Mouse (Mus musculus) right cerebral cortex, postnatal 14 days (tissue): ENCODE data around the gene Rapgef3.

Experiments
- DNase-seq: peaks from one replicate; pipeline ENCODE4 v3.0.0; 2022

The Rapgef3 gene

DNA sequence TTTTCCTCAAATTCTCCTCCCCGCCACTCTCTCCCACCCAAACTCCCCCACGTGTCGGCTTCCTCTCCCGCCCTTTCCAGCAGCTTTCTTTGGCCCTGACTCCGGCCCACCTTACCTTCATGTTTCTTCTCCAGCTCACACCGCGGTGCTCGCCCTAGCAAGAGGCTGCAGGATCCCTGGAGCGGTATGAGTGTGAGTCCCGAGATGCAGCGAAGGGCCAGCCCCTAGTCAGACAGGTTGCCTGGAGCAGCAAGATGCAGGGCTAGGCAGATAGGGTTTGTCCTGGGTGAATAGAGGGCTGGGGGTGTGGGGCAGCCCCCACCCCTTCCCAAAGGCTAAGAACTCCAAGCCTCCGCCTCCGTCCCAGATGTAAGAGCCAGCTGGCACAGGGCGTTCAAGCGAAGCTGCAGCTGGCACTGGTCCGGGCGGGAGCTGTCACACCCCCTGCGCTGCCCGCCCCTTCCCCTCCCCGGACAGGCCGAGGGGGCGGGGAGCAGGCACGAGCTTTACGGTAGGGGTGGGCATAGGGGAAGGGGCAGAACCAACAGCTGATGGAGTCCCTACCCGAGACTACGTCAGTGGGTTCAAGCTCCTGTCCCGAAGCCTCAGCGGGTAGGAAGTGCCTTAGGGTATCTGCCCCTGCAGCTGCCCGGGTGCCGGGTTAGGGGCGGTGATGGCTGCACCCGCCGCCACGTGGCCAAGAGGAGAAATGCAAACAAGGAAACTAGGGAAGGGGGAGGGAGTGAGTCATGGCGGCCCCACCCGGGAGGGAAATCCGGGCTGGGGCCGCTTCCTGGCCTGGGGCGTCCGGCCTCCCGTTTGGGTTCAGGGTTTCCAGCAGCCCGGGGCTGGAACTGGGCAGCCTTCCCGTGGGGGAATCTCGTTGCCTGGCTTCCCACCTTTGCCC is at the start of gene Rapgef3:
Rapgef3 (minus strand) TSS at position 693 of the 907 bp plus-strand sequence.
- DNase-seq = peak; percentile 74

DNA sequence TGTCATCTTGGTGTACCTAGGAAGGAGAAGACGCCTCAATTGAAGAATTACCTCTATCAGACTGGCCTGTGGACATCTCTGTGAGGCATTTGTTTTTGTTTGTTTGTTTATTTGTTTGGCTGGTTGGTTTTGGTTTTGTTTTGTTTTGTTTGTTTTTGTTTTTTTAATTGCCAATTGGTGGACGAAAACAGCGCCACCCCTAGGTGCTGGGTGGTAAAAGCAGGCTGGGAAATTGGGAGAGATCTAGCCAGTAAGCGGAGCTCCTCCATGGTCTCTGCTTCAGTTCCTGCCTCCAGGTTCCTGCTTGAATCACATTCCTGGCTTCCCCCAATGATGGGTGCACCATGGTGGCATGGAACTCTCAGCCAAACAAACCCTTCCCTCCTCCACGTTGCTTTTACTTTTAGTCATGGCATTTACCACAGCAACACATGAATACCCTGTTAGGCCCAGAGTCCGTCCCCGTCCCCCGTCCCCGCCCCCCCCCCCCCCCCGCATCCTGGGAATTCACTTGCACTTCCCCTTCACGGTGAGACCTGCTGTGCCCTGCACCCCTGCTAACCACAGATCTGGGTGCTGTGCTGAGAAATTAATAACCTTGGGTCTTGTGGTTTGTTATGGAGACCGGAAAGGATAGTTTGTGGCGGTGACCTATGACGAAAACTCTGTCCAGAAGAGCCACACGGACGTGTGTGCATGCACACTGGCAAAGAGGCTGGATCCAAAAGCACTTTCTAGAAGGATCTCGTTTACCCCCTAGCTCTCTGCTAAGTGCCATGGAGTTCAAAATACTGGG is 48.6 kb upstream of the Rapgef3 start:
- DNase-seq = no peak

- no peak for DNase-seq
Observed at GRCm38 (mm10) chr15:97815254-97815653, 47.5 kb upstream of the Rapgef3 start.

- DNase-seq = no peak
Observed at GRCm38 (mm10) chr15:97814703-97815102, 46.9 kb upstream of the Rapgef3 start.

GRCm38 (mm10) chr15:97813452-97814204 is 45.9 kb upstream of the Rapgef3 start:
- no peak for DNase-seq

GRCm38 (mm10) chr15:97812875-97813274 is 45.1 kb upstream of the Rapgef3 start:
- no peak for DNase-seq

DNA sequence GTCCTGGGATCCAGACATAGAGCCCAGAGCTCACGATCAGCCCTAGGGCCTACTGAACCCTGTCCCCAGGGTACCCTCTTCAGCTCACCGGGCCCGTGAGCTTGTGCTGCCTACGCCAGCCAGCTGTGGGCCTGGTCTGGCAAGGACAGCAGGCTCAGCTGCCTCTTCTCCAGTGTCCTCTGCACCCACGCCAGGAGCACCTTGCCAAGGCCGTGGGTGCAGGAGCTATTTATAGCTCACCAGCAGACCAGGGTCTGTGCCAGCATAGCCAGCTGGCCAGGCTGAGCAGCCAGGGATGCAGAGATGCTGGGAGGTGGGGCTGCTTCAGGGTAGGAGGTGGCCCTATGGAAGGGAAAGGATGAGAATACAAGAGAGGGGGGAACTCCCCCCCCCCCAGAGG is 44.4 kb upstream of the Rapgef3 start:
- DNase-seq = peak; percentile 77

DNA sequence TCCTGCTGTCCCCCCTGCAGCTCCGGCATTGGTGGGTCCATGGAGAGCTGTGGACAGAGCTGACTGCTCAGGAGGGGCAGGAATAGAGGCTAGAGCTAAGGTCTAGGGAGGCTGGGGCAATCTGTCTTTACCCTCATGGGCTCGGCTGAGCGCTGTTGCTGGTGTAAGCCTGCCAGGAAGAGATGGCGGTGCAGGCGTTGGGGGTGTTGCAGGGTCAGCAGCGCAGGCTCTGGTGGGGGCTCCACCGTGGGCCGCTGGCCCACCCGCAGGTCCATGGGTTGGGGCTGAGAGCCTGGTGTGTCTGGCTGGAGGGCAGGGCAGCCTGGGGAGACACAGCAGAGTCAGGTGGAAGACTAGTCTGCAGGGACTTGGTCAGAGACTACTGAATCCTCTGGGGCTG is 43.5 kb upstream of the Rapgef3 start:
- no peak for DNase-seq

DNA sequence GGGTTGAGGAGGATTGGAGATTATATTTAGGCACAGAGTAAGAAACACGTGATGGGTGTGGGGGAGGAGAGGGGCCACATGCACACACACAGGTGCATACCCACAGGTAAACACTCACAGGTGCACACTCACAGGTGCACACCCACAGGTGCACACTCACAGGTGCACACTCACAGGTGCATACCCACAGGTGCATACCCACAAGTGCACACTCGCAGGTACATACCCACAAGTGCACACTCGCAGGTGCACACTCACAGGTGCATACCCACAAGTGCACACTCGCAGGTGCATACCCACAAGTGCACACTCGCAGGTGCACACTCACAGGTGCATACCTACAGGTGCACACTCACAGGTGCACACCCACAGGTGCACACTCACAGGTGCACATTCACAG is 42.6 kb upstream of the Rapgef3 start:
- no peak for DNase-seq

- no peak for DNase-seq
Observed at GRCm38 (mm10) chr15:97809942-97810341, 42.2 kb upstream of the Rapgef3 start.

GRCm38 (mm10) chr15:97809206-97809605 is 41.4 kb upstream of the Rapgef3 start:
- no peak for DNase-seq

- DNase-seq = no peak
Observed at GRCm38 (mm10) chr15:97808532-97808931, 40.8 kb upstream of the Rapgef3 start.

GRCm38 (mm10) chr15:97807867-97808266 is 40.1 kb upstream of the Rapgef3 start:
- DNase-seq = no peak

DNA sequence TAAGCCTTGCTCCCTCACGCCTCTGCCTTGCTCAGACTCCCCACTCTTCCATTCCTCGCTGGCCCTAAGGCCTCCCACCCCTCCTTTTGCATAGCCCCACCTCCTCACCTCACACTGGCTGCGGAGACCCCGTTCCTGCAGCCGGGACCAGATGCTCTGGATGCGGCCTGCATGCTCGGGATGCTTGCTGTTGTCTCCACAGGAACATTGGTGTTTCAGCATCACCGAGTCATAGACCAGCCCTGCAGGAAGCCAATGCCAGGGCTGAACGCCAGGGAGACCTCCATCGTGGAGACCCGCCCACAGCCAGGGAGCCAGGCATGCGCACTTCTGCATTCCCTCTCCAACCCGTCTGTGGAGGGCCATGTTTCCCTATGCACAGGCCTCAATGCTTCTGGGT is 34.8 kb upstream of the Rapgef3 start:
- no peak for DNase-seq

- DNase-seq = no peak
Observed at GRCm38 (mm10) chr15:97801811-97802210, 34.0 kb upstream of the Rapgef3 start.

- no peak for DNase-seq
Observed at GRCm38 (mm10) chr15:97800853-97801252, 33.1 kb upstream of the Rapgef3 start.

DNA sequence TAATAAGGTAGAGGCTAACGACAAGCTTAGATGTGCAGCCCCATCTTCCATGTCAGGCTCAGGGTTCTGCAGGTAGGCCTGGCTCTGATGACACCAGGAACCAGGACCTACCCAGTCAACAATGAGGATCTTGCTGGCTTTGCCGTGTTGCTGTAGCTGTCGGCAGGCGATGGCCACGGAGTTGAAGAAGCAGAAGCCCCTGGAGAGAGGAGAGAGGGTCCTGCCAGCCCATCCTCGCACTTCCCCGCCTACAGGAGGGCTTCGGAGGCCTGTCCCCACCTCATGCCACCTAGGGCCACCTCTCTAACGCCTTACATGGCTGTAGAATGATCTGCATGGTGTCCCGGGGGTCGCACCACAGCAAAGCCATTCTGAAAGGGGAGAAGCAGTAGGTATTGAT is 31.7 kb upstream of the Rapgef3 start:
- no peak for DNase-seq

DNA sequence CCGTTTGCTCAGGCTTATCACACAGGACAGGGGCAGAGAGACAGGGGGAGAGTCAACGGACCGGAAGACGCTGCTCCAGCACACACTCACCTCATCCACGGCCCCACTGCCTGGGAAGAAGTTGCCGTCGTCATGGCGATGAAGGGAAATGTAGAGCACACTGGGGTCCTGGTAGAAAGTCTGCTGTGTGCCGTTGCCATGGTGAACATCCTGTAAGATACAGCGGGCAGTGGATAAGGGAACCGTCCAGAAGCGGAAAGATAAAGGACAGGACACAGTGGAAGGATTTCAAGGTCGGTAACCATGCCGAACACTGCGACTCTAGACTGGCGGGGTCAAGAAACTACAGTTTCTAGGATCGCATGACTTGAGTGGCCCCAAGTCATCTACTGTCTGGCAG is 30.4 kb upstream of the Rapgef3 start:
- no peak for DNase-seq

GRCm38 (mm10) chr15:97796674-97797310 is 29.0 kb upstream of the Rapgef3 start:
- no peak for DNase-seq

DNA sequence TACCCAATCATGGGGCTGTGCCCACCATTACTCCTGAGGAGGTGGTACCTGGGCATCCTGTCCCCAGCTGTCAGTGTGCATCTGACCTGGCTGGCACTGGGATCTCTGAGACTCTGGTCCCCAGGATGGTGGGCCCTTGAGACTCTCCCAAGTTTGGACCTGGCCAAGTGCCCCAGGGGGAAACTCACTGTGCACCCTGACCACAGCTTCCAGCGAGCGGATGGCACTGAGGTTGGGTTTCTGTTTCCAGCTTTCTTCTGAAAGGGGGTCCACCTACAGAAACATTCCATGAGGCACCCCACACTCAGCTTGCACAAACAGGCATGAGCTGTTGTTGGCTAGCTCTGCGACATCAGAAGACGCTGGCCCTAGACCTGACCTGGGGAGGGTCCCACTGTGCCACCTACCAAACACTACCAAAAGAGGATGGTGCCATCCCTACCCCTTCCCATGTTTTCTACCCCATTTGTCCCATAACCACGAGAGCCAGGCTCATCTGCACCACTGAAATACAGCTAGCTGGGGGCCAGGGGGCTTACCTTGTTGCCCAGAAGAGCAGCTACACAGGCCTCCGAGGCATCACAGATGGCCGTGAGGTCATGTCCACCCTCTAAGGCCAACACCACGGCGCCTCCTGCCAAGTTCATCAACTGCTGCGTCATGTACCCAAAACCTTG is 27.9 kb upstream of the Rapgef3 start:
- DNase-seq = no peak

DNA sequence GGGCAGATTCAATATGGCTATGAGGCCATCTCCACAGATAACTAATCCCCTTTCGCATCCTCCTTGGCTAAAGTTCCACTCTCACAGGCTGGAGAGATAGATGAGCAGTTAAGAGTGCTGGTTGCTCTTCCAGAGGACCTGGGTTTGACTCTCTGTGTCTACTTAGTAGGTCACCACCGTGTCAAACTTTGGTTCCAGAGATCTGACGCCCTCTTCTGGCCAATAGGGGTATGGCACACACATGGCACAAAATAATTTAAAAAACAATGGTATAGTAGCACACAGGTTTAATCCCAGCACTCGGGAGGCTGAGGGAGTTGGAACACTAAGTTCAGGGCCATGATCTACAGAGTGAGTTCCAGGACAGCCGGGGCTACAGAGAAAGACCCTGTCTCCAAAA is 26.5 kb upstream of the Rapgef3 start:
- DNase-seq = no peak
